Mouse (Mus musculus) cerebellum, adult 2 months (tissue): ENCODE measurements around the gene Opa3. TPM values are rescaled to one million over a fixed set of nuclear protein-coding genes. Genes with fewer than 3 reads are reported as not detected.

ENCODE experiments used
- DNase-seq, 2 experiments: peaks; one replicate each; pipeline ENCODE4 v3.0.0; 2021
- H3K27ac ChIP-seq: fragments of 200-500 bp; 2 replicates; pipeline ENCODE4 v1.5.1; 2012; ENCODE audit warnings: low read length, control low read depth, inconsistent platforms; ENCODE audit not compliant: insufficient read depth
- H3K27me3 ChIP-seq: fragments of 200-500 bp; 2 replicates; pipeline ENCODE4 v1.6.1; 2012; ENCODE audit warnings: inconsistent platforms, mild to moderate bottlenecking, low read length, moderate library complexity; ENCODE audit not compliant: control insufficient read depth, insufficient read depth
- H3K4me1 ChIP-seq: fragments of 200-500 bp; 2 replicates; pipeline ENCODE4 v1.6.1; 2011; ENCODE audit warnings: low read length; ENCODE audit not compliant: control insufficient read depth, insufficient read depth
- H3K4me3 ChIP-seq: fragments of 200-500 bp; replicated peaks from 2 replicates; pipeline ENCODE3; 2011; ENCODE audit warnings: mild to moderate bottlenecking, low read depth, low read length, control low read depth; ENCODE audit not compliant: insufficient read depth
- CTCF ChIP-seq: fragments of 200-500 bp; IDR thresholded peaks from 2 replicates; pipeline ENCODE4 v1.5.1; 2011; ENCODE audit warnings: low read depth, mild to moderate bottlenecking, control low read depth, low read length, moderate library complexity, borderline replicate concordance; ENCODE audit not compliant: insufficient read depth
- POLR2A ChIP-seq: fragments of 200-500 bp; IDR thresholded peaks from 2 replicates; pipeline ENCODE4 v1.6.1; 2011; ENCODE audit warnings: low read length, control low read depth, borderline replicate concordance; ENCODE audit not compliant: insufficient read depth
- WGBS: fragments of 180-500 bp; shearing (Covaris S2); methylation state at CpG from one replicate; pipeline ENCODE4 v1.1.7; 2018; 5-methylcytosine and 5-hydroxymethylcytosine counted together
- polyA plus RNA-seq: library from polyadenylated mRNA; depleted of rRNA; stranded (reverse); fragments of >200 nt; gene quantifications from 2 replicates; pipeline ENCODE4 v1.2.3, GENCODE M21; 2012; rRNA removed

The Opa3 gene
- polyA plus RNA-seq, 1 experiment, result 40.1 TPM

DNA sequence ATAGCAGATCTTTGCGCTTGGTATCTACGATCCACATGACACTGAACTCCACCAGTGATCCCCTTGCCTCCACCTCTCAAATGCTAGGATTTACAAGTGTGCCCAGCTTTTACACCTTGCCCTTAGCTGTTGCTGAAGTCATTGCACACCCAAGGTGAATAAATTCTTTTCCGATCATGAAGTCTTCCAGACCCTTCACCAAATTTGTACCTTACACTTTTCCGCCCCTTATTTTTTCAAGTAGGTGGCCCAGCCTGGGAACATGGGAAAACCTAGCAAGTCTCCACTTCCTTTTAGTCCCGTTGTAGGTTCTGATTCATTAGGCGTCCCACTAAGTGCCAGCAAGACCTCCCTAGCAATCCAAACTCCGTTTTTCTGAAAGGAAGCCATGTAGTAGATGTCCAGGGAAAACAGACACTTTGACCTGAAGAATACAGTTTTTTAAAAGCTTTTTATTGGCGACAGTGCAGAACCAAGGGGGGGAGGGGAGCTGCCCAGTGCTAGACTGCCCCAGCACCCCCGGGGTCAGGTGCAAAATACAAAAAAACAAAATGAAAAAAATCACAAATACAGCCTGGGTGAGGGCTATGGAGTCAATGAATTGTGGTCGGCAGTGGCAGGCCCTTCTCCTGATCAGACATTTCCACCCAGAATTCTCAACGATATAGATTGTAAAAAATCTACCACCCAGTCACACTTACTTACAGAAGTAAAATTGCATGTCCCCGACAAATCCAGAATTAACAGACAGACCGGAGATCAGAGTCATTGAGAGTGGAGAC lies 74.3 kb downstream of the Opa3 start:
- Histone ChIP-seq H3K27ac (no peak overlapping the region), H3K4me3 (peak overlapping the region; percentile 62), H3K27me3 (peaks cover 2% of the 10 kb centered on the region; the same call in 1 of the 2 replicates), H3K4me1 (peaks cover 3% of the 10 kb centered on the region; the same call in 1 of the 2 replicates)
- no peak for TF ChIP-seq CTCF
- TF ChIP-seq POLR2A, result no peak
- 52% methylated on average over 13 of the region's 13 CpGs for WGBS
- DNase-seq, result no peak

DNA sequence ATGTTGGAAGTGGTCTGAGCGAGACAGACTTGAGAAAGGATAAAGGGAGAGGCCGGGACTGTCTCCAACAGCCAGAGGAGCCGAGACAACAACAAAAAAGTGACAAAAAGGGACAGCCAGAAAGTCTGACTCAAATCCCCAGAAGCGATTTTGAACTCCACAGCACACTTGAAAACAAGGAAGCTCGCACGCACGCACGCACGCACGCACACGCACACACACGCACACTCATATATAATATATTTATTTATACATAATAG lies 74.8 kb downstream of the Opa3 start:
- Histone ChIP-seq H3K27me3 (peaks cover 2% of the 10 kb centered on the region; the same call in 1 of the 2 replicates), H3K4me3 (no peak overlapping the region), H3K27ac (no peak overlapping the region), H3K4me1 (peaks cover 5% of the 10 kb centered on the region; the same call in 1 of the 2 replicates)
- TF ChIP-seq POLR2A (no peak), CTCF (no peak)
- no peak for DNase-seq
- 90% methylated on average over 12 of the region's 12 CpGs for WGBS

GRCm38 (mm10) chr7:19303770-19304169 lies 75.6 kb downstream of the Opa3 start:
- peak; percentile 81 for TF ChIP-seq CTCF
- no peak for TF ChIP-seq POLR2A
- Histone ChIP-seq H3K27me3 (peaks cover 2% of the 10 kb centered on the region; the same call in 1 of the 2 replicates), H3K4me1 (peaks cover 5% of the 10 kb centered on the region; the same call in 1 of the 2 replicates), H3K27ac (no peak overlapping the region), H3K4me3 (peak overlapping the region; percentile 53)
- peak; percentile 78 to 89 for DNase-seq
- 1% methylated on average over 16 of the region's 16 CpGs for WGBS

- Histone ChIP-seq H3K4me3 (peak overlapping the region; percentile 34), H3K4me1 (peaks cover 5% of the 10 kb centered on the region; the same call in 1 of the 2 replicates), H3K27ac (no peak overlapping the region), H3K27me3 (peaks cover 2% of the 10 kb centered on the region; the same call in 1 of the 2 replicates)
- TF ChIP-seq POLR2A (no peak), CTCF (no peak)
- 4% methylated on average over 48 of the region's 48 CpGs for WGBS
- no peak for DNase-seq
Measured at GRCm38 (mm10) chr7:19304501-19305412, 76.6 kb downstream of the Opa3 start.

DNA sequence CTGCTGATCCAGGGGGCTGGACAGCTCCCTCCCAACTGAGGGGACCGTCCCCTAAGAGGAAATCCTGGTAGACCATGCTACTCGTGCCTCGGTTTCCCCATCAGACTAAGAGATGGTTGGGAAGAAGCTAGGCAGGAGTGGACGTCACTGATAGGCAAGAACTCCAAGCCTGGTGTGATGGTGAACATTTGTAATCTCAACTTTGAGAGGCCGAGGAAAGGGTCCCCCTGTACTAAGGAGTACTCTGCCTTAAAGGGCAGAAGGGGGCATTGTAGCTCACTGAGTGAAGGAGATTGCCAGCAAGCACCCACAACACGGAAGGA lies 77.2 kb downstream of the Opa3 start:
- 15% methylated on average over 6 of the region's 6 CpGs for WGBS
- Histone ChIP-seq H3K4me1 (peaks cover 5% of the 10 kb centered on the region; the same call in 1 of the 2 replicates), H3K27ac (no peak overlapping the region), H3K27me3 (peaks cover 2% of the 10 kb centered on the region; the same call in 1 of the 2 replicates), H3K4me3 (no peak overlapping the region)
- no peak for TF ChIP-seq POLR2A
- TF ChIP-seq CTCF, result no peak
- no peak for DNase-seq

Other genes with a start within 250 kb of the Opa3 start
- 2.0 and 2.7 TPM in 2 replicates for gene Nanos2, start 240.9 kb upstream of the Opa3 start, polyA plus RNA-seq
- 52.6 and 55.3 TPM in 2 replicates for gene Mypop, start 237.1 kb upstream of the Opa3 start, polyA plus RNA-seq
- 37.7 and 41.5 TPM in 2 replicates for gene Irf2bp1, start 224.3 kb upstream of the Opa3 start, polyA plus RNA-seq
- not detected in 2 replicates for gene Foxa3, start 204.8 kb upstream of the Opa3 start, polyA plus RNA-seq
- 112 and 113 TPM in 2 replicates for gene Sympk, start 204.0 kb upstream of the Opa3 start, polyA plus RNA-seq
- 0.10 TPM in 1 of 2 replicates, not detected in the other for gene Rsph6a, start 173.6 kb upstream of the Opa3 start, polyA plus RNA-seq
- gene Dmwd, start 152.1 kb upstream of the Opa3 start, polyA plus RNA-seq, result 116 and 117 TPM in 2 replicates
- 38.9 and 40.1 TPM in 2 replicates for gene Dmpk, start 144.5 kb upstream of the Opa3 start, polyA plus RNA-seq
- gene Six5, start 133.7 kb upstream of the Opa3 start, polyA plus RNA-seq, result 3.5 and 4.6 TPM in 2 replicates
- 0.80 and 0.90 TPM in 2 replicates for gene Gm4969, start 110.0 kb upstream of the Opa3 start, polyA plus RNA-seq
- 7.6 and 7.9 TPM in 2 replicates for gene Fbxo46, start 108.5 kb upstream of the Opa3 start, polyA plus RNA-seq
- 15.7 TPM in 2 replicates for gene Qpctl, start 79.0 kb upstream of the Opa3 start, polyA plus RNA-seq
- gene Snrpd2, start 78.6 kb upstream of the Opa3 start, polyA plus RNA-seq, result 87.1 and 88.8 TPM in 2 replicates
- gene Gipr, start 62.2 kb upstream of the Opa3 start, polyA plus RNA-seq, result 1.9 and 2.6 TPM in 2 replicates
- 148 and 176 TPM in 2 replicates for gene Eml2, start 51.9 kb upstream of the Opa3 start, polyA plus RNA-seq
- 4.3 and 5.1 TPM in 2 replicates for gene Gpr4, start 15.8 kb upstream of the Opa3 start, polyA plus RNA-seq
- 30.8 and 32.9 TPM in 2 replicates for gene Vasp, start 43.5 kb downstream of the Opa3 start, polyA plus RNA-seq
- gene Ppm1n, start 51.7 kb downstream of the Opa3 start, polyA plus RNA-seq, result 1.1 and 2.0 TPM in 2 replicates
- gene Rtn2, start 54.3 kb downstream of the Opa3 start, polyA plus RNA-seq, result 96.9 and 101 TPM in 2 replicates
- gene Fosb, start 81.7 kb downstream of the Opa3 start, polyA plus RNA-seq, result 0.67 and 0.71 TPM in 2 replicates
- gene Ercc1, start 116.4 kb downstream of the Opa3 start, polyA plus RNA-seq, result 52.2 and 53.9 TPM in 2 replicates
- 12.6 and 12.7 TPM in 2 replicates for gene Cd3eap, start 131.1 kb downstream of the Opa3 start, polyA plus RNA-seq
- 4.1 and 4.8 TPM in 2 replicates for gene Ppp1r13l, start 131.4 kb downstream of the Opa3 start, polyA plus RNA-seq
- 45.0 and 46.3 TPM in 2 replicates for gene Ercc2, start 153.7 kb downstream of the Opa3 start, polyA plus RNA-seq
- 1.7 and 2.1 TPM in 2 replicates for gene Klc3, start 175.8 kb downstream of the Opa3 start, polyA plus RNA-seq
- 0.08 and 0.11 TPM in 2 replicates for gene Ckm, start 176.4 kb downstream of the Opa3 start, polyA plus RNA-seq
- gene Mark4, start 230.5 kb downstream of the Opa3 start, polyA plus RNA-seq, result 50.3 and 52.8 TPM in 2 replicates
- 0.21 and 0.57 TPM in 2 replicates for gene Exoc3l2, start 235.0 kb downstream of the Opa3 start, polyA plus RNA-seq